Mouse (Mus musculus) stomach, postnatal 0 days (tissue): Measurements from ENCODE around the gene Snx5.

Experiments used
- CTCF ChIP-seq: IDR thresholded peaks from 2 replicates; pipeline ENCODE4 v1.5.1; 2016; ENCODE audit warnings: antibody characterized with exemption, low read depth, mild to moderate bottlenecking, moderate library complexity
- EP300 ChIP-seq: optimal IDR thresholded peaks from 2 replicates; pipeline ENCODE3; 2016; ENCODE audit warnings: antibody characterized with exemption

GRCm38 (mm10) chr2:144248613-144249376 lies 21.9 kb downstream of the Snx5 start:
- TF ChIP-seq CTCF (no peak), EP300 (no peak)
